Mouse (Mus musculus) lung, postnatal 0 days (tissue): ENCODE results near the gene Ptpn3.

ENCODE experiments used
- CTCF ChIP-seq: IDR thresholded peaks from 2 replicates; pipeline ENCODE4 v1.5.1; 2016; ENCODE audit warnings: antibody characterized with exemption, mild to moderate bottlenecking
- EP300 ChIP-seq: IDR thresholded peaks from 2 replicates; pipeline ENCODE4 v1.6.1; 2016; ENCODE audit warnings: antibody characterized with exemption, mild to moderate bottlenecking, control low read depth

GRCm38 (mm10) chr4:57162789-57163722 lies 138.6 kb downstream of the Ptpn3 start:
- TF ChIP-seq CTCF (no peak), EP300 (no peak)
